Mouse (Mus musculus): ENCODE data around the gene Rhebl1. TPM values are rescaled to one million over a fixed set of nuclear protein-coding genes. Genes with fewer than 3 reads are reported as not detected.

The Rhebl1 gene
- total RNA-seq, 4 experiments from 2014 or later: 1.2 to 2.8 (median 1.9) TPM

DNA sequence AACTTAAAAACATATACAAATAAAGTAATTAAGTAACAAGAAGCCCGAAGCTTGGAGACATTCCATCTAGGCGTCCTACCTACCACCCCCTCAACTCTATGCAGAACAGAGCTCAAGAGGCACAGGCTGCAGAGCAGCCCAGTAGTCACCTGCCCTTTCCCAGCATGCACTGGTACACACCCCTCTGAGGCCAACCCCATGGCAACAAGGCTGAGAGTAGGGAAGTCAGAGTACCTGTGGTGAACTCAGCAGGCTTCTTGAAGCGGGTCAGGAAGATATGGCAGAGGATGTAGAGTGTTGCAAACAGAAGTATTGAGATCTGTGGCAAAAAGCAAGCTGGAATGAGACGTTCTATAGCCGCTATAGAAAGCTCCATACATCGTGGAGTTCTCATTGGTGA, 20.6 kb upstream of the Rhebl1 start:
- no peak for DNase-seq (ENCODE audit: low spot score)

DNA sequence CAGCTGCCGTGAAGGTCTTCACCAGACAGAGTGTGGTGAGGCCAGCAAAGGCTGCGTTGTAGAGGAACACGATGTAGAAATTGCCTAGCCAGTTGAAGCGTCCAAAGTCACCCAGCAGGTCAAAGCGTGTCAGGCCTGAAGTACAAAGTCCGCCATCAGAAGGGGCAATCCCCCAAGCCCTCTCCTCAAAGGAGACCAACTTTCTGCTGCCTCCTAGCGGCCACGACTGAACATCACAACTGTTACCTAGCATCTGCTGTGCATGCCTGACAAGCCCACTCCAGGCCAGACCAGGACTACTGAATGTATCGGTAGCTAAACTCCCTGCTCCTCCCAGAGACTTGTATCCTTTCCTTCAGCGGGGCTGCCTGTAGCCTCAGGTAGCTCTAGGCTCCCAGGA, 10.4 kb upstream of the Rhebl1 start:
- DNase-seq (ENCODE audit: low spot score): no peak

GRCm38 (mm10) chr15:98902600-98902999, 8.3 kb upstream of the Rhebl1 start:
- no peak for DNase-seq (ENCODE audit: low spot score)

GRCm38 (mm10) chr15:98901530-98901929, 7.2 kb upstream of the Rhebl1 start:
- DNase-seq (ENCODE audit: low spot score): no peak

DNA sequence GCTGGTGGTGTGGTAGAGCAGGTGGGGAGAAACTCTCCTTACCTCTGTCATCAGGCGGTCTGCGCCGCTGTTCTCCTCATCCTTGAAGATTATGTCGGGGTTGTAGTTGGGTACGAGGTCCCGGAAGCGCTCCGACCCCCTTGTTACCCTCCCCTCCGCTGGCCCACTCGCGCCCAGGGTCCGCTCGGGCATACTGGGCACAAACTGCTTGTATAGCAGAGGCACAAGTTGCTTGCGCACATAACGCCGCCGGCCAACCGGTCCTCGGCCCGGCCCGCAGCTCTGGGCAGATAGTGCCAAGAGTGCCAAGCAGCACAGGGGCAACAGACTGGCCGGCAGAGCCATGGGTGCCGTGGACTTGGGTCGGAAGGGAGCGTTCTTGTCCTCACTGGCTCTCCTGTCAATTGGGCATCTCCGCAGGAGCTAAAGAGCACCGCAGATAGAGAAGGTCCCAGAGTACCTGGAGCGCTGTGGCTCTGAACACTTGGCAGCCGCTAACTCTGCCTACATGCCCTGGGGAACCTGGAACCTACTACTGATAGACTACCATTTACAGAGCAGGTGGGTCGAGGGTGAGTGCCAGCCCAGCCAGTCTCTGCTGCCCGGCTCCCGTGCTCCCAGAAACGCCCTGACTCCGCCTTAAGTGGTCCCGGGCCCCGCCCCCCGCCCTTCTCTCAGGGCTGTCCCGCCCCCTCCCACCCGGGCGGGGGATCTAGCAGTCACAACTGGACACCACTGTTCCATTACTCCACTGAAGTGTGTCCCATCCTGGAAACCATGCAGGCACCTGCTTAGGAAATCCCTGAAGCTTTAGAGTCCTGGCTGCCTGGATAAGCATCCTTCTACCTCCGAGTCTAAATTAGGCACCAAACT, 3.8 kb upstream of the Rhebl1 start, which contains the start of gene Dhh:
TSS of gene Dhh (minus strand) at position 613 of the 873 bp plus-strand sequence.
- DNase-seq (ENCODE audit: low spot score): no peak

GRCm38 (mm10) chr15:98897495-98897894, 3.2 kb upstream of the Rhebl1 start:
- DNase-seq (ENCODE audit: low spot score): no peak

GRCm38 (mm10) chr15:98895635-98896589, 1.6 kb upstream of the Rhebl1 start:
- DNase-seq (ENCODE audit: low spot score): no peak

DNA sequence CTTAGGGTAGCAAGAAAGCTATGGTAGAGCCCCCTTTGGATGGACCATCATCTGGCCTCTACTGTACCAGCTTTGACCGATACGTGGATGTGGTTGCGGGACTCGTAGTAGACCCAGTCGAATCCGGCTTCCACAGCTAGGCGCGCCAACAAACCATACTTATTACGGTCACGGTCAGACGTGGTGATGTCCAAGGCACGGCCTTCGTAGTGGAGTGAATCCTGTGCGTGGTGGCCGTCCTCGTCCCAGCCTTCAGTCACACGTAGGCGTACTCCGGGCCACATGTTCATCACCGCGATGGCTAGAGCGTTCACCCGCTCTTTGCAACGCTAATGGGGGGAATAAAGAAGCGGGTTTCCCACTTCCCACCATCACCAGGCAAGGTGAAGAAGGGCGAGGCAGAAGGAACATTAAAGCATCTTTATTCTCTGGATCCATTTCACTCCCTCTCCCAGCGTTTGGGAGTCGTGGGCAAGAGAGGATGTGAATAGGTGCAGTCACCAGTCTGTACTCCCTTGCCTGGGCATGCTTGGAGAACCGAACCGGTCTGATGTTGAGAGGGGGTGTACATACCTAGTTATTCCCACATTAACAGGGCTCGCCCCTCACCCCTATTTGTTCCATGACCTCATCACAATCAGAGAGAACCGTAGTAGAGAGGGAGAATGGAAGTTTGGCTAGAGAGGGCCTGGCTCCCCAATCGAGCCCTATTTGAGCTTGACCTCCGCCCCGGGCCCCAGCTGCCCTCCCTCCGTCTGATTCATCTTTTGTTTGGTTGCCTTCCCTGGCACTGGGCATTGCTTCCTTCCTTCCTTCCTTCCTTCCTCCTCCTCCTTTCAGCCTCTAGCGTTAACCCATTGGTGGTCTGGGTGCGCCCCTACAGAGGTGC, 650 bp upstream of the Rhebl1 start:
- no peak for DNase-seq (ENCODE audit: low spot score)

GRCm38 (mm10) chr15:98893036-98893435, 1.3 kb downstream of the Rhebl1 start:
- no peak for DNase-seq (ENCODE audit: low spot score)

DNA sequence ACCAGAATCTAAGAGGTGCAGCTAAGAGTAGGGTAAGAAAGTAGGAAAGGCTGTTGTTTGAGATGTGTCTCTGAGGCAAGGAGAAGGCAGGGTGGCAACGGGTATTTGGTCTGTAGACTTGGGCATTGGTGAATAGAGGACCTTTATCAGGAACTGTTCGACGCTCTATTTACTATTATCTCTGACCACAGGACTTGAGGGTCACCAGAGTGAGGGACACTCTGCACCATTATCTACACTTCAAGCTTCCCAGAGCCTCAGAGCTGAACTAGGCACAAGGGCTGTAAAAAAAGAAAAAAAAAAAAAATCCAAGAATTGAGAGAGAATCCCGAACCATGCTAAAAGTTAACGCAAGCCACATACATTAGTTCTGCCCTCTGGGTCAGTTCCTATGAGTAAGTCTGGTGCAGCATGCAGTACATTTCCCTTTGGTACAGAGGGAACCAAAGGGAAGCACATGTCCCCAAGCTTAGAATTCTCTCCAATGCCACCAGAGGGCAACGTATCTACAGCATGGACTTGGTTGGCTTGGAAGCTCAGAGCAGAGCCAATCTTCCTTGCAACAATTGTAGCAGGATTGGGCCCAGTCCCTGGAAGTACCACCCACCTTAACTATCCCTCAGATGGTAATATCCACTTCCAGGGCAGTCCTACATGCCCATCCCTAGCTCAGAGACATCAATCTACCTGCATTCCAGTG, 2.3 kb downstream of the Rhebl1 start:
- DNase-seq (ENCODE audit: low spot score): peak; percentile 74

DNA sequence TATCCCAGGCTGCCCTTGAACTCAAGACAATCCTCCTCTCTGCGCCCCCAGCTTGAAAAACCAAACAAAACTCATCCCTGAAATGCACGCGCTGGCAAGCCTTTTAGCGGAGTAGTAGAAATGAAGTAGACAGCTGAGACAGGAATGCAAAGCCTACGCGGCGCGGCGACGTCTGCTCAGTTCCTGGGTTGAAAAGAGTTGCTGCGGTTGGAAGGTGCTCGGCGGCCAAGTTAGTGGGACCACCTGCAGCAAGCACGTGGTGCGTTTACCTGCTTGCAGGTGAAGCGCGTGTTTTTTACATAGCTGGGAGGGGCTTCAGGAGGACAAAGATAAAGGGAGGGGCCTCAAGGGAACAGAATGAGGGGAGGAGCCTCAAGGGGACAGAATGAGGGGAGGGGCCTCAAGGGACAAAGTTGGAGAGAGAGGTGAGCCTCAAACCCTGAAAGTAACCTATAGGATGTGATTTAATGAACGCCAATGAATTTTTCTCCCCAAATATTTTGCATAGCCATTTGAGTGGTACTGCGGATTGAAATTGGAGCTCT, 3.1 kb downstream of the Rhebl1 start:
- no peak for DNase-seq (ENCODE audit: low spot score)

- DNase-seq (ENCODE audit: low spot score): no peak
Measured at GRCm38 (mm10) chr15:98887526-98887925, 6.8 kb downstream of the Rhebl1 start.

DNA sequence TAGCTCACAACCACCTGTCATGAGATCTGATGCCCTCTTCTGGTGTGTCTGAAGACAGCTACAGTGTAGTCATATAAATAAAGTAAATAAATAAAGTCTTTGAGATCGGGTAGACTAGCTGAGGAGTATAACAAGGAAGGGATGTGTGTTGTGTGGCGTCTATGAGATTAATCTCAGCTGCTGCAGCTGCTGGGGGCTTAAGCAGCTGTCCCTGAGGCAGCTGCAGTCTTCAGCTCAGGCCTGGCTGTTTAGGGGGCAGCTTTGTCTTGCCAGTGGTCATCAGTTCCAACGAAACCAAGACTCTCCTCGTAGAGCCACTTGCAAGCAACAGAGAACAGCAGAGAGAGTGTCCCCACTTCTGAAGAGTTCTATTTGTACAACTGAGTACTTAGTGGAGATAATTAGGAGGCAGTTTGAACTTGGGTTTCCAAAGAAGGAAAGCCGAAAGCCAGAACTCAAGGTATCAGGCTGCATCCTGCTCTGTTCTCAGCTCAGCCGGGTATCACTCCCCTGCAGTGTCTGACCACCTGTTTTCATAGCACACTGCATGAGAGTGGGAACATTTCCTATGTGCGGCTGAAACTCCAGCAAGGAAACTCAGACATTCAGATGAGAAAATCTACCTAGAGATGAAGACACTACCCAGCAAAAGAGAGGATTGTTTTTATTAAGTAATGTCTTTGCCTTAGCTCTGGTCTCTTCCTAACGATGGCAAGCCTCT, 7.5 kb downstream of the Rhebl1 start:
- no peak for DNase-seq (ENCODE audit: low spot score)

GRCm38 (mm10) chr15:98884106-98884505, 10.2 kb downstream of the Rhebl1 start:
- DNase-seq (ENCODE audit: low spot score): no peak

DNA sequence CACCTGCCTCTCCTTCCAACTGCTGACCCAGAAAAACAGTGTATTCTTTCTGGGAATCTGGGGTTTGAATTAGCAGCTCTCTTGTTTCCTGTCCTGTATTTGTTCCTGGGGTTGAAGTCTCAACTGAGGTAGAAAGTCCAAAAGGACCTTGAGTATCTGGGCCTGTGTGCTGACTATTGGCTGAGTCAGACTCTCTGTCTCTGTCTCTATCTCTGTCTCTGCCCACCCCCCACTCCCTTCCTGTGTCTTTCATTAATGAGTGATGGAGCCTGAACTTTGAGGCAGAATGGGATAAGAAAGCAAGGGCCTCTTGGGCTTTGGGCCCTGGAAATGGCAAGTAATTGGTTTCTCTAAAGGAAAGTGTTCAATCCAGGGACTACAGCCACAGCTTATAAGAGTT, 10.7 kb downstream of the Rhebl1 start:
- DNase-seq (ENCODE audit: low spot score): no peak

GRCm38 (mm10) chr15:98881656-98882008, 12.7 kb downstream of the Rhebl1 start:
- DNase-seq (ENCODE audit: low spot score): no peak

DNA sequence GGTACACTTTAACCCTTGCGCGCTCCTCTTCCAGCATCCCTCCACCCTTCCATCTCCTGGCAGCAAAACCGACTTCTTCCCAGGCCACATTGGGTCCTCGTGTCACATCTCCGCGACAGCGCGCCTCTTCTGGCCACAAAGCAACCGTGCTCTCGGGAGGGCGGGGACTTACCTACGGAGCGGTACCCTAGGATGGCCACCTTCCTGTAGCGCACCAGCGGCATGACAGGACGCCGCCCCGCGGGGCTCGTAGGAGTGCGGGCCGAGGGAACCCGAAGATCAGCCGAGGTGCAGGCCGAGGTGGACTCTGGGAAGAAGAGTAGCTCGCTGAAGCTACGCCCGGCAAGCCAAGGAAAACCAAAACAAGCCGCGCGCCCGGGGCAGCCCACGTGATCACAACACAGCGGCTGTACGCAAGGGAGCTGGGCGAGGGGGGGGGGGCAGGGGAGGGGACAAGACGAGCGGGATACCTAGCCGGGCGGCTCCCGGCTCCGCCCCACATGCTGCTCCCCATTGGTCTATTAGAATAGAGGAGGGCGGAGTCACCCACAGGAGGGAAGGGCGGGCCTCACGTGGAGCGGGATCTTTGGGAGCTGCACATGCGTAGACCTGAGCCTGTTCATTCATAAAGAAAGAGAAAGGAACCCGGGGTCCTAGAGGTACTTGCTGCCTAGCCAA, 13.2 kb downstream of the Rhebl1 start:
- DNase-seq (ENCODE audit: low spot score): peak; percentile 90

DNA sequence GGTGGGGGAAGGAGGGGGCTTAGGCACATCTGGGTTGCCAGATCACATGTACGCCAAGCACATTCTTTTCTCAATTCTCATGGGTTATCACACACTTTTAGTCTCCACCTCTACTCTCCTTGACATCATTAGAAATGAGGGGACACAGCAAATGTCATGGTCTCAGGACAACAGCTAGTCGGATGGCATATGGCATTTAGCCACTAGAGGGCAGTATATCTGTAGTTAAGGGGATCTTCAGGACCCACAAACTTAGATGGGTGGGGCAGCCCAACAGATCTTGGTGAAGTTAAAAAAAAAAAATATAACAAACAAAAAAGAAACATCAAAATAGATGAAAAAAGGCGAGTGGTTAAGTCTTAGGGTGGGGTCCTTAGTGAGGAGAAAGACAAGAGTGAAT, 17.0 kb downstream of the Rhebl1 start:
- peak; percentile 88 for DNase-seq (ENCODE audit: low spot score)
